Mouse (Mus musculus) cerebellum, postnatal 25 days (tissue): Measurements from ENCODE around the gene Ltk.
"Not testable (repeated sequence)": the region's sequence is repeated elsewhere in the genome, so short reads cannot be mapped to it uniquely, and the experiment has no call there.

Source experiments
- DNase-seq, 2 experiments: peaks; one replicate each; pipeline ENCODE4 v3.0.0; 2021; ENCODE audit warnings: mixed read lengths in 2 of 2

Gene Ltk

DNA sequence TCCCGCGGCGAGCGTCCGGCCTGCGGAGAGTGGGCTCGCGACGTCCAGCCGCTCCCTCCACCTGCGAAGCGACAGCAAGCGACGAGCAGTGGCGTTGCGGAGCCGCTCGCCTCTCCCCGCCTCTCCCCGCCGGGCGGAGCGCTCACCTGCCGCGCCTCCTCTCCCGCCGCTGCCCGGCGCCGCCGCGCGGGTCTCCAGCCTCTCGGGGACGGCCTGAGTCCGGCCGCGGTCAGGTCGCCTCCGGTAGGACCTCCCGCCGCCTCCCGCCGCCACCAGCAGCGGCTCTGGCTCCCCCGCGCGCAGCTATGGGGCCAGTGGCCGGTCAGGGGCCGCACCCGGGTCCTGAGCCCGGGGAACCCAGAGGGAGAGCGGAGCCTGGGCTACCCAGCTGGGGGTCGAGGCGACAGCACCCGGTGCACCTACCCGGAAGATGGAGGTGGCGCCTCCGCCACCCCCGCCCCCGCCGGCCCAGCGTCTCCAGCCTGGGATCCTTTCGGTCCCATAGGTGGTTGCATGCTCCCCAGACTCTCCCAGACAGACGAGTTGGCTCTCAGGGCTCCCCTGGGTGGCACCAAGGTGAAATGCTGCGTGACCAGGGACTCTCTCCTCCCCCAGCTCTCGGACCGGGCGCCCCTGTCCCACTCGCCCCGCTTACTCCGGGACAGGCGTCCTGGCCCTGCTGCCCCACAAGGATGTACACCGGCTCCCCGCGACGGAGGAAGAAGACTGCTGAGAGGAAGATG, 2.0 kb downstream of the Ltk start:
- DNase-seq = peak; percentile 67 to 69

DNA sequence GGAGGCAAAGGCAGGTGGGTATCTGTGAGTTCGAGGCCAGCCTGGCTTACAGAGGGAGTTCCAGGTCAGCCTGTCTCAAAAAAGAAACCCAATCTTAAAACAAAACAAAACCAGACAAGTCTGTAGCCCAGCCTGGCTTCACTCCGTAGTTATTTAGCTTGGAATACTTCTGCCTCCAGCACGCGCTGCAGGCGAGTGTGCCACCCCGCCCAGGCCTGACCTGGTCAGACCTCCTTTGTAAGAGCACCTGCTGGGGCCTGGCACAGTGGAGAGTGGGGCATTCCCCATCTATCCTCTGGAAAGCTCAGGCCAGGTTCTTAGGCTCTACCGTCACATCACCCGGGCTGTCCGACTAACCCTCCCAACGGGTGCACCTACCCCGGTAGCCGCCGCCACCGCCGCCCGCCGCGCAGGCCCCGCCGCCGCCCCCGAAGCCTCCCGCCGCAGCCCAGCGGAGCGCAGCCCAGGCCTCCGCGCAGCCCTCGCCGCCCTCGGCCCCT, 2.6 kb downstream of the Ltk start:
- DNase-seq = peak in 1 of 2 experiments; percentile 56

DNA sequence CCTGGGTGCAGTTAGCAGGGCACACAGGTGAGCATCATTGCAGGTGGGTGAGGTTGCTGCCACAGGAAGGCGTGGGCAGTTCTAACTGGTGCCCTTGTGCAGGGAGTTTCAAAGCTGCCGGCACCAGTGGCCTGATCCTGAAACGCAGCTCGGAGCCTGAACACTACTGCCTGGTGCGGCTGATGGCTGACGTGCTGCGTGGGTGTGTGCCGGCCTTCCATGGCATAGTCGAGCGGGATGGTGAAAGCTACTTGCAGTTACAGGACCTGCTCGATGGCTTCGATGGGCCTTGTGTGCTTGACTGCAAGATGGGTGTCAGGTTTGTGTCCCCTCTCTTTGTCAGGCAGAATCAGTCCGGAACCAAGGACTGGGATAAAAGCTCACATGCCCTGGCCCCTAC, 11.0 kb downstream of the Ltk start:
- DNase-seq = no peak

DNA sequence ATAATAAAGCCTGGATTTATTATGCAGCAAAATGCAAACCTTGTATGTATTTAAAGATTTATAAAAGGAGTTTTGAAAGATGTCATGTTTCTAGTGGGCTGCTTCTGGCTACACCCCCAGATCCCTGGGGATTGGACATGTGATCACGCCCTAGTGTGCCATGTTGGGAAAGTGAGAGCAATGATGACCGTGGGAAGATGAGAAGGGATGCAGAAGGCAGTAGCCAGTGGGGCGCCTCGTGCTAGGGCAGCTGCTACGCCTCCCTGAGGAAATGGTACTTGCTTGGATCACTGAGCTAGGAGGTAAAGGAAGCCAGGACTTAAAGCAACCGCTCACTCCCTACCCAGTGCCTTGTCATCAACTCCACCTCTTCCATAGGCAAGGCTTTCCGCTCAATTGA, 12.7 kb downstream of the Ltk start:
- DNase-seq = no peak

DNA sequence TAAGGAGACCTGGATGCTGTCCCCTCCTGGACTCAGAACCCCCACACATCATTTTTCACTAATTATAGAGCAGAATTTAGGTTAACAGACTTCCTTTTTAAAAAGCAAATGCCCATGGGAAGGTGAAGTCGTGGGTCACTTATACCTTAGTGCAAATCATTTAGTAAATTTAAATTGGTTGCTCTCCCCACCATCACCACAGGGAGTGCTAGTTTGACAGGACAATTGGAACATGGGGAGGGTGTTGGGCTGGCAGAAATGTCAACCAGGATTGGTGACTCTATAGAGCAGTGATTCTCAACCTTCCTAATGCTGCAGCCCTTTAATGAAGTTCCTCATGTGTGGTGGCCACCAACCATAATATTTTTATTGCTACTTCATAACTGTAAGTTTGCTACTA, 14.9 kb downstream of the Ltk start:
- peak in 1 of 2 experiments; percentile 28 for DNase-seq

DNA sequence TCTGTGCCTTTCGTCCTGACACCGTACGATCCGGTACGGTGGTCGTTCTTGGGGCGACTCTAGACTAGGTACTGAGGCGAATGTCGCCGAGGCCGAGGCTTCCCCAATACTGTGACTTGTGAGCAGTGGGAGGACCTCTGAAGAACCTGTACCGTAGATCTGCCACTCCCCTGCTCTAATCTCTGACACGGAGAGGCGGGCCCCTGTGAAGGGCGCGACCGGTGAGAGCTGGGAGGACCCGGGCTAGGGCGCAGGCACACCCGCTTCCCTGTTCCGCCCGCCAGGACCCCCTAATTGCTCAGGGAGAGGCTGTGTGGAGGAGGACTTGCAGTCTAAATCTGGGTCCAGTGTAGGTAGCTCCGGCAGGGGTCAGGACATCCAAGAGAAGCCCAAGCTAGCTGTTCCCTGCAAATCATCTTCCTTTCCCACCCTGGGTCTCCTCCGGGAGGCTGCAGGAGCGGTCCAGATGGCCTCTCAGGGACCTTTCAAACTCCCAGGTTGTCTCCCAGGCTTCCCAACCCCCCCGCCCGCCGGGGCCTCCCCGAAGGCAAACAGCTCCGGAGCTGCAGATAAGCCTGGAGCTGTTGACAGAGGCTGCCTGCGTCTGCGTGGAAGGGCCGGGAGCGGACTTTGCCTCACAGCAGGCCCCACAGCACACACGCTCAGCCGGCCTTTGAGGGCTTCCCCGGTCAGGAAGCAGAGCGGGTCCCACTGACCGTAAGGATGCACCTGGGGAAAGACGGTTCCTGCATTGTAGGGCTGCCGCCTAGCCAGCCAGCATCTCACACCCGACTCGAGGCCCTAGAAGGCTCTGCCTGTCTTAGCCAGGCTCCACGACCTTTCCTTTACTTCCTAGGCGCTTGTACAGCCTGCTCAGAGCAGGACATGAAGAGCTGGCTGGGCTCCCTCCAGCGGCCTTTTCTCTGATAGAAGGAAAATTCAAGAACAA, 15.8 kb downstream of the Ltk start:
- peak in 1 of 2 experiments; percentile 31 for DNase-seq

DNA sequence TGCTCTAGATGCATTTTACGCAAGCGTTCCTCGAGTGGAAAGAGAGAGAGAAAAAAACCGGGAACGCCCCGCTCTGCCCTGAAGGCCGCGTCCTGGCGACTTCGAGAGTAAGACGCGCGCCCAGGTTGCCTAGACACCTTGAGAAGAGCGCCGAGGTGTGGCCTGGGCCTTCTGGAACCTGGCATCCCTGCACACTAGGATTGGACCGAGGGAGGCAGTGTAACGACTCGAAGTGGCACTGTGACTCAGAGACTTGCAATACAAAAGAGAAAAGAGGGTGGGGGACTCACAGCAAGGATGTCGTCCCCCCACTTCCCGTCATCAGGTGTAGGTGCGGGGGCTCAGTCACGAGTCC, 16.4 kb downstream of the Ltk start:
- no peak for DNase-seq

DNA sequence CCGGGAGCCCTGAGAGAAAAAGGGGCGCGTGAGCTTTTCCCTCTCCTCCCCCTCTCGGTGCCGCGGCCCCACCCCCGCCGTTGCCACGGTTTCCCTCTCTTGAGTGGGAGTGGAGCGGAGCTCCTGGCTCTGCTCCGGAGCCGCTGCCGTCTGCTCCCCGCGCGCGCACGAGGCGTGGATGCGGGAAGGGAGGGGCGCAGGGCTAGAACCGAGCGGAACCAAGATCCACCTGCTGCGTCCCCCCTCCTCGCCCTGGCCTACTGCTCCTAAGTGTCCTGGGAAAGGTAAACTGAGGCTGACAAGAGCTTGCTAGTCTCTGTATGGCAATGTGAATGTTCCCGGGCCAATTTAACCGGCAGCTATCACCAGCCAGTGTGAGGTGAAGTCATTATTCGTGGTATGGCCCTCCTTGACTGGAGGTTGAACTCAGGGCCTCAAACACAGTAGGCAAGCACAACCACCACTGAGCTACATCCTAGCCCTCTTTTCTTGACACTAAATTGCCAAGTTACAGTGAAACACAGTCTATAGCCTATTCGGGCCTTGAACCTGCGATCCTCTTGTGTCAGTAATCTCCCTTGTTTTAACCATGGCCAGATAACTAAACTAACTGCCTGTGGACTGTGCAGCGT, 16.9 kb downstream of the Ltk start:
- peak in 1 of 2 experiments; percentile 10 for DNase-seq

DNA sequence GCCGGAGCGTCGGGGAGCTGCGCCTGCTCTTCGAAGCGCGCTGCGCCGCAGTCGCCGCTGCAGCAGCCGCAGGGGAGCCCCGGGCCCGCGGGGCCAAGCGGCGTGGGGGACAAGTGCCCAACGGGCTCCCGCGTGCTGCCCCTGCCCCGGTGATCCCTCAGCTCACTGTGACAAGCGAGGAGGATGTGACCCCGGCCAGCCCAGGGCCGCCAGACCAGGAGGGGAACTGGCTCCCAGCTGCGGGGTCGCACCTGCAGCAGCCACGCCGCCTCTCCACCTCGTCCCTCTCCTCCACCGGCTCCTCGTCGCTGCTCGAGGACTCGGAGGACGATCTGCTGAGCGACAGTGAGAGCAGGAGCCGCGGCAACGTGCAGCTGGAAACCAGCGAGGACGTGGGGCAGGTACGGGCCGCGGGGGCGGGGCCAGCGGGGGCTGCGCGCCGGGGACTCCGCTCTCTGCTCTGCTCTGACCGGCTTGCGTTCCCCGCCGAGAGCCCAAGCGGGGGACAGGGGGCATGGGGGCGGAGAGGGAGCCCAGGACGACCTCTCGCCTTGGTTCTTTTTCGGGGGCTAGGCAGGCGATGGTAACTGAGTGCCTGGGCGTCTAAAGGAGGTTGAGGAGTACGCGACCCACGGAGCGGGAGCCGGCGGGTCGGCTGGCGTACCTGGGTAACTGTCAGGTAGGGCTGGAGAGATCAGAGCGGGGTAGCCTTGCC, 17.6 kb downstream of the Ltk start:
- peak; percentile 25 to 31 for DNase-seq

DNA sequence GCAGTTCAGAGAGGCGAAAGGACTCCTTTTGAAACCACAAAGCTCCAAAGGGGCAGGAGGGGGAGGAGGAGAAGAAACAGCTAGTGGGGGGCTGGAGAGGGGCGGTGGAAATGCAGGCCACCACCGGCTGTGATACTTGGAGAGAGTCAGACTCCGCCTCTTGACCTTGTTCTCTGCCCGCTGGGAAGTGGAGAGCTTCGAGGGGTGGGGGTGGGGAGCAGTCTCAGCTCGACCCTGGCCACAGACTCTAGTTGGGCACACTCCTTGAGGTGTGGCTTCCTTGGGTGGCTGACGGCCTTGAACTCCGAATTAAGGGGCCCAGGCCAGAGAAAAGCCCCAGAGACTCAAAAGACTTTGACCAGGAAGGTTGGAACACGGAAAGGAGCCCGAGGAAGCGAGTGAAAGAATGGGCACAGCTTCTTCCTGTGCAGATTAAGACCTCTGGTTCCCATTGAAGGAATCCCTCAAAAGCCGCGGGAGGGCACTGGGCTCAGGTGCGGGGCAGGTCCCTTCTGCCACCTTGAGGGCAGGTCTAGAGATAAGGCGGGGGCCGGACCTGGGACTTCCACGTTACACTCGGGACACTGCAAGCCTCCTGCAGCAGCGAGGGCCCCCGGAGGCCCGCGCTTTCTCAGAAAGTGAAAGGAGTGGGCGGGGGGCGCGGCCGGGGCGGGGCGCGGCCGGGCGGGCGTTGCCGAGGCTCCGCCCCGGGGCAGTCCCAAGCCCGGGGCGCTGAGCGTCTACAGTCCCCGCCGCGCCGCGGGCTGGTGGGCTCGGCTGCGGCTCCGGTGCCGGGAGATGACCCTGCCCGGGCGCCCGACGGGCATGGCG, 18.4 kb downstream of the Ltk start, which contains the start of gene Itpka:
Gene Itpka, plus strand, starts transcription at position 757 of the 831 bp plus-strand sequence.
- DNase-seq = peak in 1 of 2 experiments; percentile 42

DNA sequence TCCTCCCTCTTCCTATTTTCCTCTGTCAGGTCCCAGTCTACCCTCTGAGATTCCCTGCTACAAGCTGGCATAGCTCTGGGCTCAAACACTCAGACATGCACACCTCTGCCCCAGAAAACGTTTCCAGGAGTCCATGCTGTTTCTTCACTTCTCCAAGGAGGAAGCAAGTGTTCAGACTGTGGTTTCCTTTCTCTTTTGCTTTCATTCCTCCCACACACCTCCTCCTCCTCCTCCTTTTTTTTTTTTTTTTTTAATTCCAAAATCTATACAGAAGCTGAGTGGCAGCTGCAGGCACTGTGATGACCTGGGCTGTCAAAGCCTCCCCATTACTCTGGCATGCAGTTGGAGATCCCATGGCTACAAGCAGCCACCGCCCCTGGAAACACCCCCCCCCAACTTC, 19.7 kb downstream of the Ltk start:
- DNase-seq = no peak

DNA sequence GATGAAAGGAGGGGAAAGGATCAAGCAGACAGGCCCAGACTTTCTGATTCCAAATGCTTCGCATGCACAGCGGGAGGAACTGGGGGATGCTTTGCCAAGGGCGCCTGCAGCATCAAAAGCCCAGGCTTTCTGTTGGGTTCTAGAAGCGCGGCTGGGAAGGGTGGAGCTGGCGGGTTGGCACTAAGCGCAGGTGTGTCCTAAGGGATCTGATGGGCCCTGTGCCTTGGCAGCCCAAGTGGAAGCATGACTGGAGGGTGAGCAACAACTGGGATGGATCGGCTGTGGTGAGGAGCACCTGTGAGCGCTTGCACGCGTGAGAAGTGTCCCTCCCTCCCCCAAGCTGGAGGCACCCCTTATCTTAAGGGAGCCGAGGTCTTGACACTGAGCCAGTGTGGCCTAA, 23.1 kb downstream of the Ltk start:
- DNase-seq = peak in 1 of 2 experiments; percentile 29

DNA sequence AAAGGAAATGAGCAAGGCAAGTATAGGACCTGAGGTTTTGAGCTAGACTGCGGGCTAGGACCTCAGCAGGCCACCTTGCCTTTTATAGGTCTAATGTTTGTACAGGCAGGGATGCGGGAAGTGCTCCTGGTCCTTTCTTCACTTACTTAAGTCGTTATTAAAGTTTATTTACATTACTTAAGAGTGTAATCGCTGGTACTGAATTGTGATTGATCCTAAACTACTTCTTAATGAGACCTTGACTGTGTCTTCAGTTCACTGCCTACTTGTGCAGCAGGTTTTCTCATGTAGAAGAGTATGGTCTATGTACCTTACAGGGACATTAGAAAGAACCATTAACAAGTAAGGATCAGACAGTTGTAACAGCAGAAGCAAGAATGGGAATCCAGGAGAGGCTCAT, 29.5 kb downstream of the Ltk start:
- DNase-seq = no peak

DNA sequence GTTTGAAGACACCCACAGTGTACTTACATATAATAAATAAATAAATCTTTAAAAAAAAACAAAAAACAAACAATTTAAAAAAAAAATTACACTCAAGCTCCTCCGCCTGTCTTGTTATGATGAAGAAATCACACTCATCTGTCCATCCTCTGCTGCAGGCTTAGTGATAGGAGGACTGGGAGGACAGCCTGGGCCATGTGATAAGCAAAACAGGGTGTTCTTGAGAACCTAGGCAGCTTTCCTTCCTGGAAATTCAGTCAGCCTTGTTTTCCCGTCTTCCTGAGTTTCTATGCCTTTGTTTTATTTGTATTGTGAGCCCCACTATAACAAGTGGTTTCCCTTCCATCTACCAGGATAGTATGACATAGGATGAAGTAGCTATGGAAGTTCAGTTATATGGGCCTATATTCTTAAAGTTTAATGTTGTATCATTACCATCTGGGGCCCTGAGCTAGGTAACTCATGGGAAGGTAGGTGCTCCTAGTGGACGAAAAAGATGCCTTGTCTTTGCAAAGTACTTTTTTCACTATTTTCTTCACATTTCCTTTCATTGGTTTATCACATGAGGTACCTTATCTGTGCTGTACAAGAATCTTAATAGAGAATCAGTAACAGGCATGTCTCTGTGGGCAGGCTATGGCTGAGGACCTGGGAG, 32.3 kb downstream of the Ltk start:
- no peak for DNase-seq

DNA sequence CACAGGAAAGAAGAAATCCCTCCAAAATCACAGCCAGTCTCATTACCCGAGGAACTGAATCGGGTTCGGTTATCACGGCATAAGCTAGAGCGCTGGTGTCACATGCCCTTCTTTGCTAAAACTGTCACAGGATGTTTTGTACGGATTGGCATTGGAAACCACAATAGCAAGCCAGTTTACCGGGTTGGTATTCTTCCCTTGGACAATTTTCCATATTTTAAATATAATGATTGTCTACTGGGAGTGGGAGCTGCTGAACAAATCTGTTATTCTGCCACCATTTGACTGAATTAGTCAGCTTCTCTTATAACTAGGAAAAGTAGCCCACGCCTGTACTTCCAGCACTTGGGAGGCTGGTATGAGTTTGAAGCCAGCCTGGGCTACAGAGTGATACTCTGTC, 39.2 kb downstream of the Ltk start:
- no peak for DNase-seq

DNA sequence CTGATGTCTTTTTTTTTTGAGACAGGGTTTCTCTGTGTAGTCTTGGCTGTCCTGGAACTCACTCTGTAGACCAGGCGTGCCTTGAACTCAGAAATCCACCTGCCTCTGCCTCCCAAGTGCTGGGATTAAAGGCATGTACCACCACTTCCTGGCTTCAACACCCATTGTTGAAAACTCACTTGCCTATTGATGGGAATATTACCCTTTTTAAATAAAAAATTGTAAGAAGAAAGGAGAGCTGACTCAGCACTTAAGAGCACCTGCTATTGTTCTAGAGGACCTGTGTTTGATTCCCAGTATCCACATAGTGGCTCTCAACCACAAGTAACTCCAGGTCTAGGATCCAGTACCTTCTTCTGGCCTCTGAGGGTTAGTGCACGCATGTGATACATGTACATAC, 44.4 kb downstream of the Ltk start:
- not testable (repeated sequence) for DNase-seq

DNA sequence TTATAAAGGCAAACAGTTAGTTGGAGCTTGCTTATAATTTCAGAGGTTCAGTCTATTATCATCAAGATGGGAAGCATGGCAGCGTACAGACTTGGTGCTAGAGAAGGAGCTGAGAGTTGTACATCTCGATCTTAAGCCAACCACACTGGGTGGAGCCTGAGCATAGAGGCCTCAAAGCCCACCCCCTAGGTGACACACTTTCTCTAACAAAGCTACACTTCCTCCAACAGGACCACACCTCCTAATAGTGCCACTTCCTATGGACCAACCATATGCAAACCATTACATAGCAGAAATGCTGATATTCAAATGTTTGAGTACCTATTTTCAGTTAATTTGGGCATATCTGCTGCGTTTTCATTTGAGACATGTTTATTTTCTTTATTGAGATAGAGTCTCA, 50.2 kb downstream of the Ltk start:
- DNase-seq = no peak

DNA sequence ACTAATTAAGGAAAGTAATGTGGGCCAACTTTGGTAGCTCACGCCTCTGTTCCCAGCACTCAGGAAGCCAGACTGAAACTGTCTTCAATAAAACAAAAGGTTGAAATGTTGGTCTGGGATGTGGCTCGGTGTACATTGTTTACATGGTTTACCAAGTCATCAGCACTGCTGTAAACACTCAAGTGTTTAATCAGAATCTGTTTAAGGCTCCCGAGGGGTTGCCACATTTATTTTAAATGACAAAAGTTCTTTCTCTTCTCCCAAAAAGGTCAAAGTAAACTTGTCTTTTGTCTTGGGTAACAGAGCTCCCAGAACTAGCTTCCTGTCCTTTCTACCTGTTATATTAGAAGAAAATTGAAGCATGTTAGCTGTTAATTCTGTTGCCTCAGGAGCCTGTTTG, 52.6 kb downstream of the Ltk start:
- no peak for DNase-seq

DNA sequence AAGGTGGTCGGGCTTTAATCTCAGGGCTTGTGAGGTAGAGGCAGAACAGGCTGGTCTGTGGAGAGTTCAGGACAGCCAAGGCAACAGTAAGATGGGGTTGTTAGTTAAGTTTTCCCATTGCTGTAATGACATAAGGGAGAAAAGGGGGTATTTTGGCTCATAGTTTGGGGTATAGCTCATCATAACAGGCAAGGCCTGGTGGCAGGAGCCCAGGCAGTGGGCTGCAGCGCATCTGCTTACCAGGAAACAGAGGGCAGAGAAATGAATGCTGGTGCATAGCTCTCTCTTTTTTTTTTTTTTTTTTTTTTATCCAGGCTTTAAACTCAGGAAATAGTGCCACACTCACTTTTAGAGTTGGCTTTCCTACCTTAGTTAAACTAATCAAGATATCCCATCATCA, 57.1 kb downstream of the Ltk start:
- no peak for DNase-seq
